Mouse (Mus musculus) spleen, postnatal 14 days (tissue): ENCODE data around the gene Diexf.

Experiments
- DNase-seq, 2 experiments: peaks; one replicate each; pipeline ENCODE4 v3.0.0; 2021 to 2022; ENCODE audit warnings: low spot score in 2 of 2

The Diexf gene

DNA sequence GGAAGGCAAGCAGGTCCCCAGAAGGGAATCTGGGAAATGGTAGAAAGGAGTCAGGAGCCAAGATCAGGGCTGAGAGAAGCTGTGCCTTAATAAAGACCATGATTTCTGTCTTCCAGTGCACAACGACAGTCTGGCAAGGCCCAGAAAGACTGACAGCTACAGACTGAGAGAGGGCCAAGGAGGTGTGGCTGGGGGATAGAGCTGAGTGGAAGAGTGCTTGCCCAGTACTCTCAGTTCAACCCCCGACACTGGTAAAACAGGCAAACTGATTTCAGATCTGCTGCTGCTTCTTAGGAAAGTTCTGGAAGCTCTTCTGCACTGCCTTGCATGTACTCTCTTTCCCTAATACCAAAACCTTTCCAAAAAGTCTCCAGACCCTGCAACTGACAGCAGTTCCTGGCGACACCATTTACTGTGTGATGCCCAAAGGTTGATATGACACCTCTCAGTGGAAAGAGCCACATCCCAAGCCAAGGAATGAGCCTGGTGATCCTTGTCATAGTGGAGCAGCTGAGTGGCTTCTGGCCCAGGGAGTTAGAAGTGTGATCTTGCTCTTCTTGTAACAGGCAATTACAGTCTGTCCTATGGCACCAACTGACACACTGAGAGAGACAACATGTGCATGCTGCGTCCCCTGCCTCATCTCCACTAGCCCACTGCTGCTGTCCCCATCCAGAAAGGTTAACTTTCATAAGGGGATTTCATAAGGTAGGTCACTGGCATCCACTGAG is 43.8 kb downstream of the Diexf start:
- no peak for DNase-seq

DNA sequence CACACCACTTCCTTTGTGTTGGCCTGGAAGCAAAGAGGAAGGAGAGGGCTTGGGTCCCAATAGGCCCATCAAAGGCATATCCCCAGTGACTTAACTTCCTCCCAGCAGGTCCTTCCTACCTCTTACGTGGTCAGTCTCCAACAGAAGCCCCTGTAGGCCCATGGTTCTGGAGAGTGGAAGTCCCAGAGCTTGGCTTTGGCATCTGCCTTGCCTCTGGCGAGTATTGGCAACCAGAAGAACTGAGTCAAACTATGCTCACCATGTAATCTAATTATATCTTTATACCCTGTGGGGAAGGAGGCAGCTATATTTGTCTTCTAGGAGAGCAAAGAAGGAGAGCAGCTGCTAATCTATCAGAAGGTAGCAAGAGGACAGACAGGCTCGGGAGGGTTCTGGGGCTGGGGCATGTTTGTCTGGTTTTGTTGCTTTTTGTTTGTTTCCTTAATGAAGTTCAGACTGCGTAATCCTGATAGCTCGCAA is 44.5 kb downstream of the Diexf start:
- DNase-seq: no peak

DNA sequence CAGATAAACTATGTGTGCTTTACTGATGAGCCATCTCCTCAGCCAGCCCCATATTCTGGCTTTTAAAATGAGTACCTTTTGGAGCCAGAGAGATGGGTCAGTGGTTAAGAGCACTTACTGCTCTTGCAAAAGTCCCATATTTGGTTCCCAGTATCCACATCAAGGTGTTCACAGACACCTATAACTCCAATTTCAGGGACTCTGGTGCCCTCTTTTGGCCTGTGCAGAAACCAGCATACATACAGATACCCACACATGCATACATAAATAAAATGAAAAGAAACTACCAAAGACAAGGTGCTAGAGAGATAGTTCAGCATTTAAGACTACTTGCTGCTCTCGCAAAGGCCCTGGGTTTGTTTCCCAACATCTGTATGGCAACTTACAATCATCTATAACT is 46.1 kb downstream of the Diexf start:
- no peak for DNase-seq

DNA sequence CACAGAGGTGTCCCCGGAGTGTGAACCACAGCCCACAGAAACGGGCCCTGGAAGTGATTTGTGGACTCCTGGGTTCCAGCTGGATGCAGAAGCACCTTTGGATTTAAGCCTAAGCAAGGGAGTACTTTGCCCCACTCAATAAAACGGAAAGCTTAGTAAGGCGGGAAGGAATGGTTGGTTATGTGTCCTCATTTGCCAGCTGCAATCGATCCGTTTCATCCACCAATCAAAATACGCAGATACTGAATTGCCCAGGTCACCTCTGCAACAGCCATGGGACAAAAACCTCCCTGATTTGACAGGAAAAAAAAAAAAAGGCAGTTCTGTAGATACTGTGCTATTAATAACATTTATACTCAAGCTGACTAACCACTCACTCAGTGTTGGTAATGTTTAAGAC is 47.0 kb downstream of the Diexf start:
- DNase-seq: no peak

DNA sequence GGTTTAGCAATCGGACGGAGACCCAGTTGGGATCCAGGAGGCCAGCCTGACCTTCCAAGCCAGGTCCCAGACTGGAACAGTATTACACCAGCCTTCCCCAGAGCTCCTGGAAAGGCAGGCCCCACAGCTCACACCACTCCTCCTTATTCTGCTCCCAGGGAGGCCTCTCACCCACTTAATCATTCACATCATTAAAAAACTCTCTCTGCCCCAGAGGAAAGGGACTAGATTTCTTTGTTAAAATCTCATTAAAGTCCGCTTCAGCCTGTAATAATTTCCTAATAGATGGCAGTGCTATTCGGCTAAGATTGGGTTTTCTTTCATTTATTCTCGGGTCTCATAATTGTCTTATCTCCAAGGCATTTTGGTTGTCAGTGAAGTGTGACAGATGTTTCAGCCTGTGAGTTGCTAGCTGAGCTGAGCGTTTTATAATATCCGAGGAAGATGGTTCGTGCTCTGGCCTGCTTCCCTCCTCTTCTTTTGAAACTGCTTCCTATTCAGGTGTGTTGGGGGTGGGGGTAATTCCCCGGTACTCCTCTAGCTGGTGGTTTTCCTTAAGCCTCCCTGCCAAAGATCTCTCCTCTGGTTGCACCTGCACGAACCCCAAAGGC is 47.7 kb downstream of the Diexf start:
- DNase-seq: no peak

DNA sequence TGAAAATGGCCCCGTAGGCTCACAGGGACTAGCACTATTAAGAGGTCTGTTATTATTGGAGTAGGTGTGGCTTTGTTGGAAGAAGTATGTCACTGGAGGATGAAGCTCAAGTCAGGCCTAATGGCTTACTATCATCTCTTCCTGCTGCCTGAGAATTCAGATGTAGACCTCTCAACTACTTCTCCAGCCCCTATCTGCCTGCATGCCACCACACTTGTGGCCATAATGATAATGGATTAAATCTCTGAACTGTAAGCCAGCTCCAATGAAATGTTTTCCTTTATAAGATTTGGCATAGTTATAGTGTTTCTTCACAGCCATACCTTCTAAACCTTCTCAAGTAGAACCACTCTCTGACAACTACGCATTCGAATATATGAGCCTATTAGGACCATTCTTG is 67.5 kb downstream of the Diexf start:
- no peak for DNase-seq

DNA sequence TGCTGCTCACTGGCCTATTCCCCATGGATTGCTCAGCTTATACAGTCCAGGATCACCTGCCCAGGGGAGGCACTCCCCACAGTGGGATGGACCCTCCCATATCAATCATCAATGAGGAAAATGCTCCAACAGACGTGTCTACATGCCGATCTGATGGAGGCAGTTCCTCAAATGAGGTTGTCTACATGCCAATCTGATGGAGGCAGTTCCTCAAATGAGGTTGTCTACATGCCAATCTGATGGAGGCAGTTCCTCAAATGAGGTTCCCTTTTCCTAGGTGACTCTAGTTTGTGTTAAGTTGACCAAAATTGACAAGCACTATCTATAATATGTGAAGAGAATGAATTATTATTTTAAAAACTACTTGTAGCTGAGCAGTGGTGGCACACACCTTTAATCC is 69.9 kb downstream of the Diexf start:
- no peak for DNase-seq

DNA sequence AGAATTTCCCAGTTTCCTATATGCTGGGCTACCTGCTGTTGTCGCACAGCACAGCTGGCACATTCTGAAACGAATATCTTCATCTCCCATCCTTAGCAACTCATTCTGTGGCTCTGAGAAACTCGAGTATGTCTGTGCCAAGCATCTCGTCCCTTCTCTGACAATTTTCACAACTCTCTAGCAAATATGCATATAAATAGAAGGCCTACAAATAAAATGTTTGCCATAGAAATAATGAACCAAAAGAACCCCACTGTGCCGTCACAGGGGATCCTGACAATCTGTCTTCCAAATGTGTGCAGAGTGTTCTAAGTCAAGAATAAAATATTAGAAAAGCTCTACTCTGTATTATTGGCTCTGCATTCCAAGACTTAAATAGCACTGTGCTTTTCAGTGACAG is 70.5 kb downstream of the Diexf start:
- no peak for DNase-seq

DNA sequence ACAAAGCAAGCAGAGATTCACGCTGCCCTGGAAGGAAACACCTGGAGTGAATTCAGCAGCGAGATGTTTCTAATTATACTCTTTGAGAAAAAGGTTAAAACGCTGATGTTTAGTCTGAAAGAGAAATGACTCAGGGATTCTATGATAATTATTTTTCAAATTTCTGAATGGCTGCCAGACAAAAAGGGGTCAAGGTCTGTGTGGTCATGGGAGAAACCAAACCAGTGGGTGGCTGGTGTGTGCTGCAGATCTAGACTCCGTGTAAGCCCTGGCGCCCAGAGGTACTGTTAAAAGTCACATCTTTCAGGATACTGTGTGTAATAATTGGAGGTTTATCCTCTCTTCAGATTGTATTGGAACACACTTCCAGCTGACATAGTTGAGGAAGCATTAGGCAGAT is 75.7 kb downstream of the Diexf start:
- DNase-seq: no peak

DNA sequence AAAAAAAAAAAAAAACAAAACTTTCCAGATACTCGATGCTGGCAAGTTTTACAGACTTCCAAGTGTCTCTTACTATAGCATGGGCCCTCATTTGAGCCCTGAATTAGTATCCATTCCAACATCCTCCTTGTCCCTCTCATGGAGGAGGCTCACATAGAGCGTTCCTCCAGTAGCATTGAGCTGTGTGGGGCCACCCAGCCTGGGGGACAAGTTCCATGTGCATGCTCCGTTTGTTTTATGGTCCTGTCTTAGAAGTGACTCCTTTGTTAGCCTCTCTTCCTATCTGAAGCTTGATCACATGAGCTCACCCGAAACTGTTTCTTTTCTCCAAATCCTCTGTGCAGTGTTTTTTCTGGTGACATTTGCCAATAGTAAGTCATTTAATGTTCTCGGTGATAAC is 77.0 kb downstream of the Diexf start:
- DNase-seq: no peak

DNA sequence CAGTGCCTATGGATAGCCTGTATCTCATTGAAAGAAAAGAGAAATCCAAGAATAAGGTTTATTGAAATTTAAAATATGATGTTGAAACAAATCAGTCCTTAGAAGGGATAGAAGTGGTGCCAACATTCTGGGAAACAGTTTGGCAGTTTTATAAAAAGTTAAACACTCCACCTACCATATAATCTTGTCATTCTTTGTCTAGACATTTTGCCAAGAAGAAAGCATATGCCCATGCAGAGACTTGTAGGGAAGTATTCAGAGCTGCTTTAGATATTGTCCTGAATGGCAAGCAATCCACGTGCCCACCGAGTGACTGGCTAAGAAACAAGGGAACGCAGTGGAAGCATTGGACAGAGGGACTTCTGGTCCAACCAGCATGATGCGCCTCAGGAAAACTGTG is 82.5 kb downstream of the Diexf start:
- no peak for DNase-seq

DNA sequence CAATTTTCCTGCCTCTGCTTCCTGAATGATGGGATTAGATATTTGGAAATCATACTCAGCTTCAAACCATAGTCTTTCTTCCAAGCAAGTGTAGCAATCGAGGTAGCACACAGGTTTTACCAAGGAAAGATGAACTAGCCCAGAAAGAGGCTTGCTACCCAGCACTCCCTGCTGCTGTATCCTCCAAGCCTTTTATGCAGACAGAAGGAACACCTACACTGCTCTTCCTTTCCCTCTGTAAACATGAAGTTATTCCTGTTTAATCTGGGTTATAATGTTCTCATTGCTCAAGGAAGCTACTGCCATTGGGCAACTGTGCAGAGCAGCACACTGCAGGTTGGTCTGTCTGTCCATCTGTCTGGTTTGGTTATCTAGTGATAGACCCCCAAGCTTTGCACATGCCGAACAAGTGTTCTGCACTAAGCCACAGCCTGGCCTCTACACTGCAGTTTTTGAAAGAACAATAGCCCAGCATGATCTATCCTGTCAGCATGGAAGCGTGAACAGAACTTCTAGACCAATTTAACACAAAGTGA is 87.2 kb downstream of the Diexf start:
- DNase-seq: no peak
